Mouse (Mus musculus) spleen, postnatal 4 days (tissue): ENCODE data around the gene Nudc.
"Not testable (repeated sequence)": the region's sequence is repeated elsewhere in the genome, so short reads cannot be mapped to it uniquely, and the experiment has no call there.

Source experiments
- DNase-seq, 2 experiments: peaks; one replicate each; pipeline ENCODE4 v3.0.0; 2022; ENCODE audit warnings: low spot score in 2 of 2

Nudc gene

DNA sequence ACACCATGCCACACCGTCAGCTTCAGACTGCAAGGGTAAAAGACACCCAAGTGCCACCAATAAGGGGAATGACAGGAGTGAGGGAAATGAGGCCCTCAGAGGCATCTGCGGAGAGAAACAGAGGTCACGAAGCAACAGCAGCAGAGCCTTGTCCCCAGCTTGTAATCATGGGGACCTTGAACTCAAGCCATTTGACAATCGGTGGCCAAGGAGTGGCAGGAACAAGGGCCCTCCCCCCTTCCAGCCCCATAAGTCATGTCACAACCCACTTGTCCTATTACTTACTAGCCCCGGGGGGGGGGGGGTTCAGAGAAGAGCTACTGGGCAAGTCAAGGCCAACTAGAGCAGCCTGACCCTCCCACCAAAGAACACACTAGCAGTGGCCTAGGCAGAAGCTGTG, 9.1 kb downstream of the Nudc start:
- no peak for DNase-seq

DNA sequence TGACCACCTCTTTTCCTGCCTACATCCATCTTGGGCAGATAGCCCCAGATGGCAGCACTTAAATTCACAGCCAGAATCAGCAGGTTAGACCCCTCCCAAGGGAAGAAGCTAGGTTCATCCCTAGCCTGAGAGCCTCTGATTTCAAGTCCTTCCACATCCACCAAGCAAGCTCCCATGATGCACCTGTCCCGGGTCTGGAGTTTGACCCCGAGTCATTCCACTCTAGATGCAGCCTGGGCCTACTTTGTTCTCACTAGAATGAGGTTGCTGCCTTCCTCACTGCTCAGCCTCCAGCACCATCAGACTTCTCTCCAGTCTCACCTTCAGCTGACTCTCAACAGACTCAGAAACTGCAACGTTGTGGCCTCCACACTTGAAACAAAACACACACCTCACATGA, 9.7 kb downstream of the Nudc start:
- DNase-seq, result no peak

DNA sequence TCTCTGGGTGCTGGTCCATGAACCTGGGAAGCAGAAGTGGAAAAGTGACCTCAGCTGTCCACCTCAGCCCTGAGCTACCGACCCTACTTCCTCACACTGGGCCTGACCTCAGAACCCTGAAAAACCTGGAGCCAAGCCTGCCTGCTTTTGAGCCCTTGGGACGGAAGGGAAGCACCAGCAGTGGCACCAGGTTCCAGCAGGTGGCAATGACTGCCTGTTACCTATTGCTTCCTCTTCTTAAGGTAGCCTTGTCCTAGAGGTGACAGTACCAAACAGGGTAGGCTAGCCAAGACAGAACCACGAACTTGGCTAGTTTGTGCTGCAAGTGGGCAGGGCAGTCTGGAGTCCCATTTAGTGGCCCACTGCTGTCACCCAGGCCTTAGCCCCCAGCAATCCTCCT, 13.0 kb downstream of the Nudc start:
- DNase-seq, result no peak

GRCm38 (mm10) chr4:133527788-133528187, 18.0 kb downstream of the Nudc start:
- DNase-seq, result no peak

GRCm38 (mm10) chr4:133521502-133521901, 24.3 kb downstream of the Nudc start:
- DNase-seq, result no peak

DNA sequence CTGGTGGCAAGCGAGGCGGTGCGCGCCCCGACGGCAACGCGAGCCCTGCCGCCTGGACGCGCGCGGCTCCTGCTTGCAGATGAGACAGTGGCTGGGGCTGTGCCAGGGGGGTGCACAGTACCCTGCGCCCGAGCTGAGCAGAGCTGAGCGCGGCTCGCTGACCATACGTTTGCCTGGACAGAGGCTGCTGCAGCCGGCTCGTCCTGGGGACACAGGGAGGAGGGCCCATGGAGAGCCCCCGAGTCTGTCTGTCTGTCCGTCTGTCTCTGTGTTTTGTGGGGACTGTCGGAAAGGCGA, 26.5 kb downstream of the Nudc start:
- no peak for DNase-seq

GRCm38 (mm10) chr4:133518601-133519368, 27.0 kb downstream of the Nudc start, which contains the start of gene Kdf1:
TSS of gene Kdf1 (plus strand) at chr4:133518963.
- DNase-seq, result no peak

DNA sequence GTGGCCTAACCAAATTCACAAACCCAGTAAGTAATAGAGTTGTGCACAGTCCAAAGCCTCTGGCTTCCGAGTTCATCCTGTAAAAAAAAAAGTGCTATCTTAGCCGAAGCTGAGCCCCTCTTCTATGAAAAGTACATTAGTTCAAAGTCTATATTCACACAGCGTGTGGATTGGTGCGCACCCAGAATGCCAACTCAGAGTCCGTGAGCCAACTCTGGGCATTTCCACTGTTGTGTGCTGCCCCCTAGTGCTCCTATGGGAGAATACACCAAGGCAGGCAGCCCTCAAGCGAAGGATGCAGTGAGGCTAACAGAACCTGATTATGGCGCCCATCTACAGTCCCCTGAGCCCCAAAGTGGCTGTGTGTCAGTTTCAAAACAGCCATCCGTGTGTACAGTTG, 32.8 kb downstream of the Nudc start:
- peak; percentile 67 to 82 for DNase-seq

GRCm38 (mm10) chr4:133512511-133512910, 33.3 kb downstream of the Nudc start:
- DNase-seq, result not testable (repeated sequence)

DNA sequence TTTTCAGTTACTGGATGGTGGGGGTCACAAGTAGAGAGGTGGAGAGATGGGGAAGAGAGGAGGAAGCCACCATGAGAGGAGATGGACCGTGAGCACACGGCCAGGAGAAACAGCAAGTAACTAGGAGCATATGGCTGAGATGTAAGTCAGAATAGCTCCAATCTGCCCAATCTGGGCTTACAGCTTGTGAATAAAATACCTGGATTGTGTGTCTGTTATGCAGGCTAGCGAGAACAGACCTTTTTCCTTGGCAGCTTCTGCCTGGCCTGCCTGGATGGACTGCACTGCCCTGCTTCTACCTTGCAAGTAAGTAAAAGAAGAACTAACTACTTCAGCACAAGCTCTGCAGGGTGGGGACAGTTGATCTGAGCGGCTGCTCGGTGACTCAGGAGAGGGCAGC, 34.7 kb downstream of the Nudc start:
- no peak for DNase-seq

DNA sequence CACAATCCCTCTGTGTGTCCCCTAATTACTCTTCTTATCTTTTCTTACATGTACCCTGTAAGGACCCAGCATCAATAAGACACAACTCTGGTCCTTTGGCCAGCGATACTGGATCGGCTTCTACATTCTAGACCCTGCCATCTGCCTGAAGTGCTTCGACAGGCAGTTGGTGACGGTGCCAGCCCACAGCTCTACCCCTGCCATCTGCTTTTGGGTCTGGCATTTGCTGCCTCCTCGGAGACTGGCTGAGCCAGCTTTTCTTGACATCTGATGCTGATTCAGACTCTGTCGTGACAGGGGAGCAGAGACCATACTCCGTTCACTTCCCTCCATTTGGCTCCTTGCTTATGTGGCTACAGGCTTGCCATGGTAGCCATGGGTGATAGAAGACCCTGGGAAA, 36.8 kb downstream of the Nudc start:
- DNase-seq, result no peak

DNA sequence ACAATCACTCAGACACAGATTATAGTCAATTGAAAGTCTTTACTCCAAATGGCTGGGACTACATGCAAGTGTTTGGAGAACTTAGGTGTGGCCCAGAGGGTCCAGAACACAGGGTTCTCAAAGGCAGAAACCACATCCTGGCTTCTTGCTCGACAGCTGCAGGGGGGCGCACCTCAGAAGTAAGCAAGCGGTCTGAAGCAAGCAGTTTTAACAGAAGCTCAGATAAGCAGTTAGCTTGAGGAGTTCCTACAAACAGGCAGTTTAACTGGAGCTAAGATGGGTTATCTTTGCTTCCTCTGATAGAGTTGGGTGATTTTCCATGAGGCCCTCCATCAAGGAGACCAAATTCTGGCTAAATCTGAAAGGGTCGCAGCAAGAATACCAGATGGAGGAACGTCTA, 39.2 kb downstream of the Nudc start:
- no peak for DNase-seq

- DNase-seq, result no peak
Measured at GRCm38 (mm10) chr4:133504755-133505485, 40.9 kb downstream of the Nudc start.

DNA sequence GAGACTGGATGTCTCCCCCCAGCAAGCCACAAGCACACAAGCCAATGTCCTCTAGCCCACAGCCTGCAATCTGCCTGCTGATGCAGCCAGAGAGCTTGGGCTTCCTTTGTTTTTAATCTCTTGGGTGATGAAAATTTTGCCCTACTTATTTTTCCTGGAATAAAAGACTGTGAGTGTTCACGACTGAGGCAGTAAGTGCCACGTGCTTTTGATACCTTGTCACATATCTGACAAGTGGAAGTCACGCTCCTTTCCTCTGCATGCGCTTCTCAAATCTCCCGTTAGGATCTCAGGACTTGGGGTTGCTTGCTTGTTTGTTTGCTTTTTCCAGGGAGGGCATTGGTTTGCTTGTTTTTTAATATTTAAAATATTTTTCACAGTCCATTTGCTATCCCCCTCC, 41.5 kb downstream of the Nudc start:
- no peak for DNase-seq

- DNase-seq, result no peak
Measured at GRCm38 (mm10) chr4:133501514-133501913, 44.3 kb downstream of the Nudc start.

- peak in 1 of 2 experiments; percentile 42 for DNase-seq
Measured at GRCm38 (mm10) chr4:133498160-133498724, 47.6 kb downstream of the Nudc start, which contains the start of gene Trnp1. TSS of gene Trnp1 (minus strand) at chr4:133498550.

GRCm38 (mm10) chr4:133497461-133498159, 48.2 kb downstream of the Nudc start:
- no peak for DNase-seq

- DNase-seq, result no peak
Measured at GRCm38 (mm10) chr4:133496738-133497445, 48.9 kb downstream of the Nudc start.

DNA sequence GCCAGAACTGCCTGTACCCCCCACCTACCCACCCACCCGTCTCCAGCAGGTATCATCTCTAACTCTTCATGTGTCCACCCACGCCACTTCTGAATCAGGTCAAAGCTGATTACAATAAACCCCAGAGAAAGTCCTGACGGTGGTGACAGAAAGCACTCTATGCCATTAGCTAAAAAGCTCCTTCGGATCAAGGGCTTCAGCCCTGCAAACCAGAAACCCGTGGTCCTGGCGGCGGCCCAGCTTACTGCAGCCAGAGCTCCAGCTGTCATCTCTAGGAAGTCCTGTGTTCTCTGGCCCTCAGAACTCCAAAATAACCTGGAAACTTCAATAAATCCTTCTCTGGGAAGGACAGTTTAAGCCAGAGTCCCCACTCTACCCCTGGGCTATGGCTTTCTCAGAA, 50.1 kb downstream of the Nudc start:
- DNase-seq, result no peak

DNA sequence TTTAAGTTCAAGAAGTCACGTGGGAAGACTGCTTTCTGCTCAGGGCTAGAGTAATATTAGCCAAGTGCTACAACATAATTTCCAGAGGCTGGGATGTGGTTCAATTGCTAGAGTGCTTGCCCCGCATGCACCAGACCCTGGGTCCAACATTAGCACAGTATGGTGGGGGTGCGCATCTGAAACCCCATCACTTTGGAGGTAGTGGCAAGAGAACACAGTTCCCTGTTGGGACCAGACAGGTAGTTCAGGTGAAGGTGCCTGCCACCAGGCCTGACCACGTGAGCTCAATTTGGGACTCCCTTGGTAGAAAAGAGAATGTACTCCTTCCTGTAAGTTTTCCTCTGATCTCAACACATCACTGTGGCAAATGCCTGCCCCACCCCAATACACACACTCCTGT, 50.9 kb downstream of the Nudc start:
- no peak for DNase-seq

- DNase-seq, result peak; percentile 83 to 96
Measured at GRCm38 (mm10) chr4:133494432-133494831, 51.4 kb downstream of the Nudc start.

GRCm38 (mm10) chr4:133493895-133494294, 51.9 kb downstream of the Nudc start:
- DNase-seq, result no peak
